Mouse (Mus musculus) lung, adult 2 months (tissue): ENCODE measurements around the gene Kif24. TPM values are rescaled to one million over a fixed set of nuclear protein-coding genes. Genes with fewer than 3 reads are reported as not detected.
A peak's percentile ranks its signal among the peaks of the same experiment; 100 is the strongest.
"Not testable (repeated sequence)": the region's sequence is repeated elsewhere in the genome, so short reads cannot be mapped to it uniquely, and the experiment has no call there.

Experiments used
- DNase-seq: peaks from one replicate; pipeline ENCODE4 v3.0.0; 2022
- H3K4me1 ChIP-seq: fragments of 200-500 bp; 2 replicates; pipeline ENCODE4 v1.6.1; 2011; ENCODE audit warnings: low read length; ENCODE audit not compliant: control insufficient read depth, insufficient read depth
- H3K4me3 ChIP-seq: fragments of 200-500 bp; replicated peaks from 2 replicates; pipeline ENCODE3; 2011; ENCODE audit warnings: low read depth, mild to moderate bottlenecking, control low read depth, low read length; ENCODE audit errors: extremely low read depth
- CTCF ChIP-seq: fragments of 200-500 bp; IDR thresholded peaks from 2 replicates; pipeline ENCODE4 v1.5.1; 2011; ENCODE audit warnings: mild to moderate bottlenecking, low read length, control low read depth; ENCODE audit not compliant: insufficient read depth
- POLR2A ChIP-seq: fragments of 200-500 bp; IDR thresholded peaks from 2 replicates; pipeline ENCODE4 v1.6.1; 2011; ENCODE audit warnings: low read depth, mild to moderate bottlenecking, control low read depth, low read length, borderline replicate concordance; ENCODE audit errors: extremely low read depth
- WGBS: fragments of 180-500 bp; shearing (Covaris S2); methylation state at CpG from one replicate; pipeline ENCODE4 v1.1.7; 2018; 5-methylcytosine and 5-hydroxymethylcytosine counted together
- polyA plus RNA-seq: library from polyadenylated mRNA; depleted of rRNA; stranded (reverse); fragments of >200 nt; gene quantifications from 2 replicates; pipeline ENCODE4 v1.2.3, GENCODE M21; 2012

The Kif24 gene
- polyA plus RNA-seq, 1 experiment, result 1.2 TPM

DNA sequence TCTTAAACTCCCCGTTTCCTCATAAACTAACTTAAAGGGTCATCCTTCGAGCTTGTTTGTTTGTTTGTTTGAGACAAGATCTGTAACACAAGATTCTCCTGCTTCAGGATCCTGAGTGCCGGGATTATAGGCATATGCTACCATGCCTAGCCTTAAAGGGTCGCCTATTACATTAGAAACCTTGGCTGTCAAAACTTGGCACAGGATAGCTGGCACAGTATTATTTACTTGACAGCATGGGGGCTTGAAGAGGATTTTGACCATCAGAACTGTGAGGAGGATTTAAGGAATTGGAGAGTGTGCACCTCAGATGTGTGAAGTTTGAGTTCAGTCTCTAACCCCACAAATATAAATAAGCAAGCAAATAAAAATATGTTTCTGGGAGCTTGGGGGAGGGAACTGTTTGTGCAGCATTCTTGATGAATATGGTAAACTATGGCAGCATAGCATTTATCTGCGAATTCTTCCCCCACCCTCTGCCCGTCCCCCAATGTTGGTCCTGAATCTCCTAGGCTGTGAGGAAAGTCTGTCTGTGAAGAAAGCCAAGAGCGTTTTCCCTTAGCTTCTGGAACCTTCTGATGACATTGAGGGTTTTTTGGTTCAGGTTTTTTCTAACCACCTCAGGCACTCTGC is 5.5 kb upstream of the Kif24 start:
- no peak for DNase-seq
- TF ChIP-seq POLR2A (no peak), CTCF (no peak)

DNA sequence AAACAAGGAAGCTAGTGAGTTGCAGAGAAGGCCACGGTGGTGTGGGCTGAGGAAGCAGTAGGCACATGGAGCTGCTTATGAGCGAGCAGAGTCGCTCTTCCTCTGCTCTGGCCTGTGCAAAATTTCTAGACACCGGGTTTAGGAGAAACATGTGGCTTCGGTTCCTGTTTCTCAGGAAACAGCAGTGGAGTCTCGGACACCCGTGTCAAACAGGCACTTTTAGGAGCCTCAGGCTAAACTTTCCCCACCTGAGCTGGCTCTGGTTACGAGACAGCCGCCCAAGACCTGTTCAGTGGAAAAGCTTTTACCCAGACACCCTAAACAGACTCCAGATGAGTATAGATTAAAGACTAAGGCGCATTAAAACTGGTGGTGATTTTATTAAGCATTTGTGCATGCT is 4.5 kb upstream of the Kif24 start:
- WGBS, result 80% methylated on average over 10 of the region's 10 CpGs
- TF ChIP-seq CTCF (no peak), POLR2A (no peak)
- DNase-seq, result no peak

More for the DNA sequence above, 5.5 kb upstream of the Kif24 start:
- H3K4me3 ChIP-seq, result no peak overlapping the region
- no peaks in the 10 kb centered on the region; the same call in 1 of the 2 replicates for H3K4me1 ChIP-seq
- WGBS, result 60% methylated on average over 7 of the region's 7 CpGs

DNA sequence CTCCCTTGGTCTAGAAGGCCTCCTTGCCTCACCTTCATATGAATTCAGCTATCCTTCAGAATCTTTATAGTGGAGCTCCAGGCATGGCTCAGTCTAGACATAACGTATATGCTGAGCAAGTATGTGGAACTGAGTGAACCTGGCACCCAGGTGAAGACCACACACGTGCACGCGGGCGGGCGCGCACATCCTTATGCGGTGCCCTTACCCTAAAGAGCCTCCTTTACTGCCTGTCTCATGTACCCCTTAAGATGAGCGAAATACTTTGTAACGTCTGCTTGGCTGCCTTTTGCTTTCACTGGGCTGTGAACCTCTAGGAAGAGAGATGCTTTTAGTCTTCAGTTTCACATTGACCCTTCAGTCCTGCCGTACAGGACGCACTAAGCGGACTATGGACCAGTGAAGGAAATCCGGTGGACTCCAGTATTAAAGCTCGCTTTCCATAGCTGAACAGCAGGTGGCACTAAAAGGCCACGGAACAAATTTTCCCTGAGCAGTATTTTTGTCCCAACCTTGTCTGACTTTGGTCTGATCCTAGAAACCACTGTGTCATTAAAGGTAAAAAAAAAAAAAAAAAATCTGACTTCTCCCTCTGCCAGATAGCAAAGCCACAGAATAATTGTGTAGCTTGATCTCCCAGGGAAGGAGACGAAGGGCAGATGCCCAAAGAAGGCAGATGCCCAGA is 3.9 kb upstream of the Kif24 start:
- H3K4me3 ChIP-seq, result no peak overlapping the region
- peak; percentile 63 for DNase-seq

More for the DNA sequence above, 4.5 kb upstream of the Kif24 start:
- H3K4me3 ChIP-seq, result no peak overlapping the region
- no peaks in the 10 kb centered on the region; the same call in 1 of the 2 replicates for H3K4me1 ChIP-seq

DNA sequence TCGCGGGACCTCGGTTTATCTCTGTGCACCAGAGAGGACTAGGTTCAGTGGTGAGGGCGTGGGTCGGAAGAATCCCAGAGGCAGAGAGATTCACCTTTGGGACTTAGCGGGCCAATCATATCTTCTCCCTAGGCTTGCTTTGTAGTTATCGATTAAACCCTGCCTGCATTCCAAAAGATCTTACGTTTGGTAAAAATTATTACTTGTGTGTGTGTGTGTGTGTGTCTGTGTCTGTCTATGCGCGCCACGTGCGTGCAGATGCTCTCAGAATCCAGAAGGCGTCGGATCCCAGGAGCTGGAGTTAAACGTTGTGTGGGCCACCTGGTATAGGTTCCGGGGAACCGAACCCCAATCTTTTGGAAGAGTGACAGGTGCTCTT is 589 bp upstream of the Kif24 start:
- no peak for DNase-seq
- Histone ChIP-seq H3K4me1 (peaks cover 4% of the 10 kb centered on the region), H3K4me3 (peak overlapping the region; percentile 94)
- no peak for TF ChIP-seq CTCF
- TF ChIP-seq POLR2A, result no peak
- 5% methylated on average over 17 of the region's 17 CpGs for WGBS

More for the DNA sequence above, 3.9 kb upstream of the Kif24 start:
- H3K4me1 ChIP-seq, result peaks cover 4% of the 10 kb centered on the region
- 50% methylated on average over 17 of the region's 17 CpGs for WGBS
- TF ChIP-seq CTCF (peak; percentile 42), POLR2A (no peak)

DNA sequence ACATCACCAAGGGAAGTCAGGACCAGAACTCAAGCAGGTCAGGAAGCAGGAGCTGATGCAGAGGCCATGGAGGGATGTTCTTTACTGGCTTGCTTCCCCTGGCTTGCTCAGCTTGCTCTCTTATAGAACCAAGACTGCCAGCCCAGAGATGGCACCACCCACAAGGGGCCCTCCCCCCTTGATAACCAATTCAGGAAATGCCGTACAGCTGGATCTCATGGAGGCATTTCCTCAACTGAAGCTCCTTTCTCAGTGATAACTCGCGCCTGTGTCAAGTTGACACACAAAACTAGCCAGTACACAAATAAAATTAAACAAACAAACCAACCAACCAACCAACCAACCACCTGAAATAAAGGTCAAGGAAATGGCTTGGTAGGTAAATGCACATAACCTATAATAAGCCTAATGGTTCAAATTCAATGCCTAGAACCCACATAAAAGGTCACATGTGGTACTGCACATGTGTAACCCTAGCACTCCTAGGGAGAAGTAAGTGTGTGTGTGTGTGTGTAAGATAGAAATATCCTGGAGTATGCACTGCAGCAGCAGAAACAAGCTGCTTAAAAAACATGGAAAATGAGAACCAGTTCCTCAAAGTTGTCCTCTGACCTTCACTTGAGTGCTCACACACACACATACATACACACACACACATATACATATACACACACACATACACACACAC is 1.5 kb downstream of the Kif24 start:
- 28% methylated on average over 3 of the region's 3 CpGs for WGBS
- not testable (repeated sequence) for H3K4me3 ChIP-seq, H3K4me1 ChIP-seq, DNase-seq

DNA sequence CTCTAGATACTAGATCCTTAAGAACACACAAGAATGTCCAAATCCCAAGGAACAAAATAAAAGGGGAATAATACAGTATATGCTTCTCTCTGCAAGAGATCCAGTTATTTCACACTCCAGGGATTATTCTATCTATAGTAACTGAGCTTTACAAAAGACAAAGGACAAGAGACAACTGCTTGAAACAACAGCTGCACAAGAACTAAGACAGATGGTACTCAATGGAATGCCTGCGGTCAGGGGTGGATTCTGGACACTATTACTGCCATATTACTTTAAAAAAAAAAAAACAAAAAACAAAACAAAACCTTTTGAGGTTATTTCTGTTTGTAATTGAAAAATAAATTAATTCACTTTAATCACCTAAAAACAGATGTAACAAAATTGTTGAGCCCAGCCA is 4.0 kb downstream of the Kif24 start:
- no peak for DNase-seq
- no peak for TF ChIP-seq CTCF
- TF ChIP-seq POLR2A, result no peak
- Histone ChIP-seq H3K4me1 (peaks cover 4% of the 10 kb centered on the region), H3K4me3 (no peak overlapping the region)
- 92% methylated on average over 1 of the region's 1 CpGs for whole genome bisulfite sequencing

DNA sequence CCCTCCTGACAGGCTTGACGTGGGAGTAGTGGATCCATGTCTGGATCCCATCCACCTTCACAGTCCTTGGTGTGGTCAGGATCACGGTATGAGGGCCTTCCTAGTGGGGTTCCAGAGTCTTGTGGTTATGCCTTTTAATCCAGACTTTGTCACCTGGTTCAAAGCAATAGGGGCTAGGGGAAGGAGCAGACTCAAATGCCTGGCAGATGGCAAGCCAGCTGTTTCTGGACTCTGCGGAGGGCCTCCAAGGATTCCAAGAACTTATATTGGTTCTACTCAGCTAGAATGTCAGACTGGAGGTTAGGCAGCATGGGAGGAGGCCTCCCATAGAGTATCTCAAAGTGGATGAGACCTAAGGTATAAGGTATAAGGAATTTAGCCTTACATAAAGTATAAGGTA is 17.1 kb downstream of the Kif24 start:
- no peak overlapping the region for H3K4me3 ChIP-seq
- H3K4me1 ChIP-seq, result no peaks in the 10 kb centered on the region
- TF ChIP-seq CTCF, result no peak
- TF ChIP-seq POLR2A, result no peak
- 96% methylated on average over 3 of the region's 3 CpGs for WGBS
- no peak for DNase-seq

DNA sequence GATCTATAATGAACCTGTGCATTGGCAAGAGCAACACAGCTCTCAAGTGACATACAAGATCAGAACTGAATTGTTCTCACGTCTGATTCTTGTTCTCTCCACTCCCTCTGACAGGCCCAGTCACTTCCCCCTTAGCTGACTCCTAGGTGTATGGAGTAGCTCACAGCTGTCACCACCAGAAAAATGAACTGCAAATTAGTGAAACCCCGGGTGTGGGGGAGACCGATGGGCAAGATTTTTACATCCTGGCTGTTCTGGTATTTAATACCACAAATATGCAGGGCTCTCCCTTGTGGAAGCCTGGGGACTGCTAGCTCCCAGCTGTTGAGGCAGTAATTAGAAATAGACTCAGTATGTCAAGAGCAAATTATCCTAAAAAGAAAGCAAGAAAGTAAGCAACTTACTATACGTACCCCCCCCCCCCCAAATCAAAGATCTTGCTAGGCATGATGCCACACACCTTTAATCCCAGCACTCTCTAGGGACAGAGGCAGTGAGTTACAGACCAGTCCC is 21.8 kb downstream of the Kif24 start:
- H3K4me3 ChIP-seq, result no peak overlapping the region
- WGBS, result 56% methylated on average over 4 of the region's 4 CpGs
- H3K4me1 ChIP-seq, result no peaks in the 10 kb centered on the region
- DNase-seq, result no peak
- TF ChIP-seq POLR2A (no peak), CTCF (no peak)

DNA sequence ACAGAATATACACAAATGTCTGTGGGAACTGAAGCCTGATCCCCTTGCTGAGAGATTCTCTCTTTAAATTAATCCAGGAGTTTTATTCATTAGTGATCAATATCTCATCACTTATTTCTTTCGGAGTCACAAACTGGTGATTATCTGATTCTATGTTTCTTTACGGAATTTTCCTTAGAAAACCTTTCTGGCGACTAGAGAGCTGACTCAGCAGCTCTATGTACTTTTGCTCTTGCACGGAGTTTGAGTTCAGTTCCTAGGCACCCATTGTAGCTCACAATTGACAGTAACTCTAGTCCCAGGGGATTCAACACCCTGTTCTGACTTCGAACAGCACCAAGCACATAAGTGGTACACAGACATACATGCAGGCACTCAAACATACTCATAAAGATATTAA is 25.8 kb downstream of the Kif24 start:
- DNase-seq, result no peak
- 88% methylated on average over 5 of the region's 5 CpGs for WGBS
- Histone ChIP-seq H3K4me3 (no peak overlapping the region), H3K4me1 (no peaks in the 10 kb centered on the region)
- TF ChIP-seq POLR2A (no peak), CTCF (no peak)
